Mouse (Mus musculus): ENCODE measurements around the gene Mkrn2os.

DNA sequence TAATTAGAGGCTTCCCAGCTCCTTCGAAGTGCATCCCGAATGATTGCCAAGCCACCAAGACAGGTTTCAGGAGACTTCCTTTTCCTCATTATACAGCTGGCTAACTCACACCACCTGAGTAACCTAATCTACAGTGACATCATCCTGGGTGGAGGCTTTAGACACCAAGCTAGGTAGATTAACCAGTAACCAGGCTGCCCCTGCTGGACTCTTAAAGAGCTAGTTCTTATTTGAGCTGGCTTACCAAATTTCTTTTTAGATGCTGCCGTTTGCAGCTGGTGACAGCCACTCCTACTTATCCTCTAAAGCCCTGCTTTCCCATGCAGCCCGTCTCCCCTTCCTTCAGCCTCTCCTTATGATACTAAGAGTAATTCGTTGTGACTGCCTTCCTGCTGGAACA is at the start of gene Mkrn2os:
- TF ChIP-seq CTCF (IDR thresholded peaks at IDR 0.05; ENCODE audit: low read depth, low read length) (no peak), GATA2 (IDR thresholded peaks at IDR 0.05; ENCODE audit: borderline replicate concordance, low read depth, low read length) (no peak), TAL1 (conservative IDR thresholded peaks at IDR 0.05; ENCODE audit: low read depth, low read length) (no peak)

Measured in G1E (cell line).